Mouse (Mus musculus): ENCODE measurements around the gene Zmynd10. TPM values are rescaled to one million over a fixed set of nuclear protein-coding genes. Genes with fewer than 3 reads are reported as not detected.
A peak's percentile ranks its signal among the peaks of the same experiment; 100 is the strongest.

Zmynd10 gene
- total RNA-seq, 2 experiments from 2014 or later = not detected

DNA sequence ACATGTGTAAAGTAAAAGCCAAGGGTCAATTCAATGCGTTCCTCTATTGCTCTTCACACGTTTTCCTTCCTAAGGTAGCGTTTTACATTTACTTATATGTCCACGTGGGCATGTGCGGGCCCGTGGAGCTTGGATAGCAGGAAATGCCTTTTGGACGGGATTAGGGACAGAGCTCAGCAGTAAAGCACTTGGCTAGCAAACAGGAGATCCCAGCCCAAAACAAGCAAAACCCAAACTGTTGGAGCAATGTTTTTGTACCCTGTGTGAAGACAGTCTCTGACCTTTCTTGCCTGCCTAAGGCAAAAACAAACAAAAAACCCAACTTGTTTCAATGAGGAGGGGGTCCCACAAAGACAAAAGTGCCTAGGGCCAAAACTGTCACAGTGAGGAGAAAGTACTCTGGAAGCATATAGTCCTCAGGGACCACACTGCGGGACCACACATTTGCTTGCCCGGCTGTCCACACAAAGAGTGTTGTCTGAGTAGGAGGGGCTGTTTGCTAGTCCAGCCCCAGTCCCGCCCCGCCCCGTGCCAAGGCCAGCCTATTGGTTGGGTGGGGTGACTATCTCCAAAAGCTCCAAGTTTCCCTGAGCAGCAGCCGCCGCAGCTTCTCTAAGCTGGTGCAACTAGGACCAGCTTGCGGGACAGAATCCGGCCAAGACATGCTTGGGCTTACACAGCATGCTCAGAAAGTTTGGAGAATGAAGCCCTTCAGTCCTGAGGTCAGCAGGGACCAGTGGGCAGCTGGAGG is 29.4 kb downstream of the Zmynd10 start, which contains the start of gene Hyal1:
TSS of gene Hyal1 (plus strand) at position 571 of the 751 bp plus-strand sequence.
- intact Hi-C loops (cut with DNase I) = no loop called here
- DNase-seq = peak; percentile 76 to 79

DNA sequence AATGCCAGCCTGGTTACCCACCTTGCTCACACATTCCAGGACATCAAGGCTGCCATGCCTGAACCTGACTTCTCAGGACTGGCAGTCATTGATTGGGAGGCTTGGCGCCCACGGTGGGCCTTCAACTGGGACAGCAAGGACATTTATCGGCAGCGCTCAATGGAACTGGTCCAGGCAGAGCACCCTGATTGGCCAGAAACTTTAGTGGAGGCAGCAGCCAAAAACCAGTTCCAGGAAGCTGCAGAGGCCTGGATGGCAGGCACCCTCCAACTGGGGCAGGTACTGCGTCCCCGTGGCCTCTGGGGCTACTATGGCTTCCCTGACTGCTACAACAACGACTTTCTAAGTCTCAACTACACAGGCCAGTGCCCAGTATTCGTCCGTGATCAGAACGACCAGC is 30.8 kb downstream of the Zmynd10 start:
- no peak for DNase-seq
- intact Hi-C loops (cut with DNase I) = no loop called here

DNA sequence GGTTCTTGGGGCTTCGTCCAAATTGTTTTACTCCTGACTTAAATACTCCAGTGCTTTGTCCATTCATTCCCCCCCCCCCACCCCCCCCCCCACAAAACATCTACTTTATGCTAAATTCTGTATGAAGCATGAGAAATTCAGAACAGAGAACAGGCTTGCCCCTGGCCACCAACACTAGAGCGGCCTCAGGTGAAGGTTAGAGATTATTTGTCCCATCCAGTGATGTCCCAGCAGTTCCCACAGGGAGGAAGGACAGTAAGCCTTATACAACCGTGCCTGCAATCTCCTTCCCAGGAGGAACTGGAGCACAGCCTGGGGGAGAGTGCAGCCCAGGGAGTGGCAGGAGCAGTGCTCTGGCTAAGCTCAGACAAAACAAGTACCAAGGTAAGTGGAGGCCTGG is 31.5 kb downstream of the Zmynd10 start, which contains the start of gene Naa80:
TSS of gene Naa80 (plus strand) at position 301 of the 400 bp plus-strand sequence.
- intact Hi-C loops (cut with DNase I) = no loop called here
- no peak for DNase-seq

DNA sequence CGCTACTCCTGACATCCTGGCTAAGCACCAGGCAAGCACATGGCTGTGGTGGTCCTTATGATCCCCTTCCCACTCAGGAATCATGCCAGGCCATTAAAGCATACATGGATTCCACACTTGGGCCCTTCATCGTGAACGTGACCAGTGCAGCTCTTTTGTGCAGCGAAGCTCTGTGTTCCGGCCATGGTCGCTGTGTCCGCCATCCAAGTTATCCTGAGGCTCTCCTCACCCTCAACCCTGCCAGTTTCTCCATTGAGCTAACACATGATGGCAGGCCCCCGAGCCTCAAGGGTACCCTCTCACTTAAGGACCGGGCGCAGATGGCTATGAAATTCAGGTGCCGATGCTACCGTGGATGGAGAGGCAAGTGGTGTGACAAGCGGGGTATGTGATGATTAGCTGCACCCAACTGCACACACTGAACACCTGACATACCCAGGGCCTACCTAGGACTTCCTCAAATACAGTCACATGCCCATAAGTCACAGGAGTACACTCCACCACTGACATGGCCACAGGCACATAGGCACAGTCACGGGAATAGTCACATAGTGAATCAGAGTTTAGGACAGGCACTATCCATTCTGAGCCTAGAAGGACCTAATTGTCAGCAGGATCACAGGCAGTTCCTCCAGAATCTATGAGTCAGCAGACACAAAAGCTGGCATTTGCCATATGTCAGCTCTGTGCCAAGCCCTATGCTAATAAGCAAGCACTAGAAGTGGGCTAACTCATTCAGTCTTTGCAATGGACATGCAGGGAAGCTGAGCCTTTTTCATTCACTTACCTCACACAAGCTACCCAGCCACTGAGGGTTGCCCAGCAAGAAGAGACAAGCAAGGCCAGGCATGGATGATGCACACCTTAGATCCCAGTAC is 32.2 kb downstream of the Zmynd10 start:
- intact Hi-C loops (cut with DNase I) = no loop called here
- no peak for DNase-seq

DNA sequence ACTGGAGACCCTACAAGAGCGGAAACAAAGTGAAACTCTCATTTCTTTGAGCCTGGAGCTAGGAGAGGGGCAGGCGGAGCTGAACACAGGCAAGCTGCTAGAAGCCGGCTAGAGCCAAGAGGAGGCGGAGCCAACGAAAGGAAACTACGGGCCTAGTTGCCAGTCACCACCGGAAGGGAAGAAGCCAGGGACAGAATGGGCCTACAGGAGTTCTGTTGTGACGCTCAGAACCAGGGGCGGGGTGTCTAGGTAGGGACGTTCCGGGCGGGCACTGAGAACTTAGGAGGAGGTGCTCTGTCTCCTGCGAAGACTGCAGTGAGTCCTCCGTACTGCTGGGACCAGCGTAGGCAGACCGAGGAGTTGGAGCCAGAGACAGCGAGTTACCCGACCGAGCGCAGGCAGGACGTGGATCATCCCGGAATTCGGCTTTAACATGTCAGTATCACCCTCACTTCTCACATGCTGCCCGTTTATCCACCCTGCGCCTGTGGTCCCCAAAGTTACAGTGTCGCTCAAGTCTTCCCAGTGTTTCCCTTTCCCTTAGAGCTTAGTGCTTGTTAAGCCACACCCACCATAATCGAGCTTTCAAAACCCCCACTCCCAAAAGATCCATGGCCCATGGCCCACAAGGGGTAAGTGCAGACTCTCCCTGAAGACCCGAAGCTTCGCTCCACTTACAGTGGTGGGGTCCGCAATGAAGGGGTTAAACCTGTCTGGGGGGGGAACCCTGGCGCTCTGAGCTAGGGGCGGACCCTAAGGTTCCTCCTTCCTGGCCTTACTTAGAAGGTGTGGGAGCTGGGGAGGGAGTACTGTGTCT is 33.6 kb downstream of the Zmynd10 start, which contains the start of gene Hyal3:
TSS of gene Hyal3 (plus strand) at position 318 of the 817 bp plus-strand sequence.
- DNase-seq = peak; percentile 87
- intact Hi-C loops (cut with DNase I) = loop anchor here (1.0 kb wide), 1 partner anchor 11 kb away; no protein-coding TSS in a partner anchor

DNA sequence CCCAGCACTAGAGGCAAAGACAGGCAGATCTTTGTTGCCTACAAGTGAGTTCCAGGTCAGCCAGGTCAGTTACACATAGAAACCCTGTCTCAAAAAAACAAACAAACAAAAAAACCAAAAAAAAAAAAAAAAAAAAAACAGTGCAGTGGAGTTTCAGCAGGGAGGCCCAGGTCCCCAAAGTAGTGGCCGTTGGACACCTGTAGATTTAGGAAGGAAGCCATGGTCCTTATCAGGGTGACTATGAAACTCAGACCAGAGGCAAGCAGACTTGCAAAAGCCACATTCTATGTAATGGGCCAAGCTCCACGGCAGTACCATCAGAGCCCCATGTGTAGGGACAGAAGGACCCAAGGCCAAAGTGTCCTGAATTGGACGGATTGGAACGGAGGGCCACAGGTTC is 34.5 kb downstream of the Zmynd10 start:
- DNase-seq = no peak
- intact Hi-C loops (cut with DNase I) = no loop called here

DNA sequence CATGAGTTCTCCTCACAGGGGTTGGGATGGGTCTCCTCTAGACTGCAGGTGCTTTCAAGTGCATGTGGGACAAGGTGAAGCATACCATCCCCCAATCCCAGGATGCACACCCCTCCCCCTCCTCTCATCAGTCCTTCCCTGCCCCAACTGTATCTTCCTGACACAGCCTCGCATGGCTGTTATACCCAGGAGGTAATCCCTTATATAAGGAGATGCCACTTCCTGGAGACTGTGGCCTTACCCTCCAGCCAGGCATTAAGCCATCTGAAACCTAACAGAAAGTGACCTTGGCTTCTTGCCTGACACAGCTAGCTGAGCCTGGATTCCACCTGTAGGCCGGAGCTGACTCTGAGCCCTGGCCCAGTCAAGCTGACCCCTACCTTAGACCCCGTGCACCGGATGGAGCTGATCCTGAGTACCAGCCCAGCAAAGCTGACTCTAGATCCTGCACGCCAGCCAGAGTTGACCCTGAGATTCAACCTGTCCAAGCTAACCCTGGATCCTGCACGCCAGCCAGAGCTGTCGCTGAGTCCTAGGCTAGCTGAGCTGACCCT is 35.5 kb downstream of the Zmynd10 start:
- DNase-seq = no peak
- intact Hi-C loops (cut with DNase I) = no loop called here

DNA sequence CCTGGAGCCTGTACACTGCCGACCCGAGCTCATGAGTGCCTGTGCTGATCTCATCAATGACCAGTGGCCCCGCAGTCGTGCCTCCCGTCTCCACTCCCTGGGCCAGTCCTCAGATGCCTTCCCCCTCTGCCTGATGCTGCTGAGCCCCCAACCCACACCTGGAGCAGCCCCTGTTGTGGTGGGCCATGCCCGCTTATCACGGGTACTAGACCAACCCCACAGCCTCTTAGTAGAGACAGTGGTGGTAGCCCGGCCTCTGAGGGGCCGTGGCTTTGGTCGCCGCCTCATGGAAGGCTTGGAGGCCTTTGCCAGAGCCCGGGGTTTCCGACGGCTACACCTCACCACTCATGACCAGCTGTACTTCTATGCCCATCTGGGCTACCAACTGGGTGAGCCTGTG is 36.1 kb downstream of the Zmynd10 start:
- intact Hi-C loops (cut with DNase I) = no loop called here
- no peak for DNase-seq

DNA sequence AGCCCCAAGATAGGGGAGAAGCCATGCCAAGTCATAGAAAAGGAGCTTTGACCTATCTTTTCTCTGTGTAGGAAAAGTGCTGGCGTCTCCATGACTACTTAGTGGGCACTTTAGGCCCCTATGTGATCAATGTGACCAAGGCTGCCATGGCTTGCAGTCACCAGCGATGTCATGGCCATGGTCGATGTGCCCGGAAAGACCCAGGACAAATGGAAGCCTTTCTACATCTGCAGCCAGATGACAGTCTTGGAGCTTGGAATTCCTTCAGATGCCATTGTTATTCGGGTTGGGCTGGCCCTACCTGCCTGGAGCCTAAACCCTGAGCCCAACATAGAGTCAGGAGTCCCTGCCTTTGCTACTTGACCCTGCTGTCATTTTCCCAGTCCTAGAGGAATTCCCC is 39.4 kb downstream of the Zmynd10 start:
- intact Hi-C loops (cut with DNase I) = no loop called here

DNA sequence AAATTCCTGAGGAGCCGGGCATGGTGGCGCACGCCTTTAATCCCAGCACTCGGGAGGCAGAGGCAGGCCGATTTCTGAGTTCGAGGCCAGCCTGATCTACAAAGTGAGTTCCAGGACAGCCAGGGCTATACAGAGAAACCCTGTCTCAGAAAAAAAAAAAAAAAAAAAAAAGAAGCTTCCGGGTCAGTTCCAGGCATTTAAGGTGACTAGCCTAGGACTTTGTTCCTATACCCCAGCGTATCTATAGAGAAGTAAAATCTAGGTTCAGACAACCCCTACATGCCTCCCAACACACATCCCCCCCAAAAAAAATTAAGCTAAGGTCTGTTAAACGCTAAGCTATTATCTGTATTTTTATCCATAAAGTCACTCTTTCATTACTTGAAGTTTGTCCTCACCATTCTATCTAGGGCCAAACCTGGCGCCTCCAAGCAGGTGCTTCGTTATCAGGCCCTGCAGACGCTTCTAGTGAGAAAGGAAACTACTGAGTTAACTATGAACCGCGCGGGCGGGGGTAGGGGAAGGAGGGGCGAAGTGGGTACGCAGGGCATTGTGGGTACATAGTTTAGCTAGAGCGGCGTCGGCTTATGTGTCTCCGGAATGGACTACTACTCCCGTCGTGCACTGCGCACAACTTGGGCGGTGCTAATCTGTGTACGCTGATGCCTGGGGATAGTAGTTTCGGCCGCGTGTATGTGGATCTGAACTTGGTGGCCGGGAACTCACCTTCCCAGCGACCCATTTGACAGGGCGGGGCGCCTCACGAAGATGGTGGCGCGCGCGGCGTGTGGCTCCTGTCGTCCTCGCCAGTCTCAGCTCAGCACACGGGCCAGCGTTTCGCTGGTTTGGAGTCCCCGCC is 40.1 kb downstream of the Zmynd10 start, which contains the start of gene Ifrd2:
TSS of gene Ifrd2 (plus strand) at position 669 of the 859 bp plus-strand sequence.
- intact Hi-C loops (cut with DNase I) = no loop called here
- peak; percentile 89 to 94 for DNase-seq

More for the DNA sequence above, 39.4 kb downstream of the Zmynd10 start:
- DNase-seq = no peak

DNA sequence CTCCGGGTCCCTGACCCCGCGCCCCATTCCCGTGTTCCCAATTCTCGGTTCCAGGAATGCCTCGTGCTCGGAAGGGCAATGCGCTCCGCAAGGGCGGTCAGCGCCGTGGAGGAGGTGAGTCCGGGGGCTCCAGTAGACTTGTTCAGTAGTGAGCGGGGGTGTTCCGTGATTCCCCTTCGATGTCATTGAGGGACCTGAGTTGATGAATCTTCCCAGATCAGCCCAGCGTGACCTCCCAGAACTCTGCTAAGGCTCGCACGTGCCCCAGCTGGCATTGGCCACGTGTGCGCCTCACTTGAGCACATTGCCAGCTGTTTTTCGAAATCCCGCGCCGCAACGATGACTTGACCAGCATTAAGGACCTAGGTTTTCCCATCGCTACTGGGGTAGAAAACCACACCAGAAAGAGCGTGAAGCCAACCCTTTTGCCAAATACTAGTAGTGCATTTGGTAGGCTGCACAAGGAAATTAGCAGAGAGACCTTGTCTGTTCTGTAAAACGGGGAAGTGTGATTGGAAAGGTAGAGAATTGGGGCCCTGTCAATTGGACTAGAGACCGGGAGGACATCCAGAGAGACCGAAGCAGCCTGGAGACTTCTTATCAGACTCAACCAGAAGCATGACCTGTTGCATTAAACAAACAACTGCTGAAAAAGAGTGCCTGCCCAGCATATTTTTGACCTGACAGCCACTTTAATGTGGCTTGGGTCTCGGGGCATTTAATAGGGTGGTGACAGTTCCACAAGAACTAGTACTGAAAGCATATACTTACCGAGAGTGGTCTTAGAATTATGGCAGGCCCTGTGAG is 40.9 kb downstream of the Zmynd10 start:
- DNase-seq = no peak
- intact Hi-C loops (cut with DNase I) = no loop called here

DNA sequence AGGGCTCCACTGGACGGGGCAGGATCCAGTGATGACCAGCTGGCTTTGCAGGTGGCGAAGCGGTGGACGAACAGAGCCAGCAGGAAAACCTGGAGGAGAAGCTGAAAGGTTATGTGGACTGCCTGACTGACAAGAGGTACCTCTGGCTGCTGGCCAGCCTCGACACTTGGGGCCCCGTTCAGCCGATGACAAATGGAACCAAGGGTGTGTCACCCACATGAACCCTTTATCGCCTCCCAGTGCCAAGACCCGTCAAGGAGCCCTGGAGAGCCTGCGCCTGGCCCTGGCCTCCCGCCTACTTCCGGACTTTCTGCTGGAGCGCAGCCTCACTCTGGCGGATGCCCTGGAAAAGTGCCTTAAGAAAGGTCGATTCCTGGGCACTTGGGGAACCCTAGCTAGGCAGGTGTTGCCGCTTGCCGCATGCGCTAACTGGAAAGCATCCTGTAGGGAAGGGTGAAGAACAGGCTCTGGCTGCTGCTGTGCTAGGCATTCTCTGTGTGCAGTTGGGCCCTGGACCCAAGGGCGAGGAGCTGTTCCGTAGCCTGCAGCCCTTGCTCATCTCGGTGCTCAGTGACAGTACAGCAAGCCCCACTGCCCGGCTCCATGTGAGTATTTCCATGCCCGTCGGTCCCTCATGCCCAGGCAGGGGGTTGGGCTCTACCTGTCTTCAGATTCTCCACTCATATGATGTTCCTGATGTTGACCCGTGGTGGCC is 43.1 kb downstream of the Zmynd10 start:
- intact Hi-C loops (cut with DNase I) = no loop called here
- no peak for DNase-seq

DNA sequence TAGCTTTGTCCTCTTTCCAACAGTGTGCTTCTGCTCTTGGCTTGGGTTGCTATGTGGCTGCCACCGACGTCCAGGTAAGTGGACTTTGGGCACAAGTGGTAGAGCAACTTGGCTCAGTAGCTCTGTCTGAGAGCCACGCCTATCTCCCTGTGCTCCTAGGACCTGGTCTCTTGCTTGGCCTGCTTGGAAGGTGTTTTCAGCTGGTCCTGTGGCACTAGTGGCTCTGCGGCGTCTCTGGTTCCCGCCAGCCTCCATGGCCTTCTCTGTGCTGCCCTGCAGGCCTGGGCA is 43.6 kb downstream of the Zmynd10 start:
- DNase-seq = no peak
- intact Hi-C loops (cut with DNase I) = no loop called here

DNA sequence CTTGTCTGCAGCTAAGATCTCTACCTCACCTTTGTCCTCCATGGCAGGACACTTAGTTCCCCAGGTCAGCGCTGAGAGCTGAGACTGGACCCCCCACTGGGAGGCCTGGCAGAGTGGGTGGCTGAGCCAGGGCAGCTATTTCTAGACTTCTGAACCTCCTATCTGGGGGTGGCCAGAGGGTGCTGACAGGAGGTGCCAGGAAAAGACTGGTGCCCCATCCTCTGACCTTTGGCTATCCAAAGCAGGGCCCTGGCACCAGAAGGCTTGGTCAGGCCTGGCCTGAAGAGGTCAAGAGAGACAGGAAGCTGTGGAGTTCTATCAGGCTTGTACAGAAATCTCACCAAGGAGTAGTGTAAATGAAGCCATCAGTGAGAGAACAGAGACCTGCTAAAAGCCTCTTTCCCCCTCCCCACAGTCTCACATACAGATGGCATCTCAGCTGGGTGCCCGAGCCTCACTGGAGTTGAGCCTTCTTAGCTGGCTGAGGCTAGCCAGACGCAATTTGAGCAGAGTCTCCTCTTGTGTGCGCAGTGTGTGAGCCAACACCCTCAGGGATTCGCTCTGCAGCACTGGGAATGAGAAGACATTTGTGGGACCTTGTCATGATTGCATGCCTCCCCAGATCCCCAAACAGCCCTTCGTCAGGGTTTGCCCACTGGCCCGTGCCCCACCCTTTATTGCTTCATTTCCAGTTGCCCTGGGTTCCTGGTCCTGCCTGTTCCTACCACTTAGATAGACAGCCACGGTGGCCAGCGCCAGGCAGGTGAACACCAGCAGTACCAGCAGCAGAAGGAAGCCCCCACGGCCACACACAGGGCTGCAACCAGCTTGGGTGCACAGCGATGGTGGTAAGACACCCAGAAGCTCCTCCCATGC is 46.2 kb downstream of the Zmynd10 start:
- intact Hi-C loops (cut with DNase I) = no loop called here
- no peak for DNase-seq

DNA sequence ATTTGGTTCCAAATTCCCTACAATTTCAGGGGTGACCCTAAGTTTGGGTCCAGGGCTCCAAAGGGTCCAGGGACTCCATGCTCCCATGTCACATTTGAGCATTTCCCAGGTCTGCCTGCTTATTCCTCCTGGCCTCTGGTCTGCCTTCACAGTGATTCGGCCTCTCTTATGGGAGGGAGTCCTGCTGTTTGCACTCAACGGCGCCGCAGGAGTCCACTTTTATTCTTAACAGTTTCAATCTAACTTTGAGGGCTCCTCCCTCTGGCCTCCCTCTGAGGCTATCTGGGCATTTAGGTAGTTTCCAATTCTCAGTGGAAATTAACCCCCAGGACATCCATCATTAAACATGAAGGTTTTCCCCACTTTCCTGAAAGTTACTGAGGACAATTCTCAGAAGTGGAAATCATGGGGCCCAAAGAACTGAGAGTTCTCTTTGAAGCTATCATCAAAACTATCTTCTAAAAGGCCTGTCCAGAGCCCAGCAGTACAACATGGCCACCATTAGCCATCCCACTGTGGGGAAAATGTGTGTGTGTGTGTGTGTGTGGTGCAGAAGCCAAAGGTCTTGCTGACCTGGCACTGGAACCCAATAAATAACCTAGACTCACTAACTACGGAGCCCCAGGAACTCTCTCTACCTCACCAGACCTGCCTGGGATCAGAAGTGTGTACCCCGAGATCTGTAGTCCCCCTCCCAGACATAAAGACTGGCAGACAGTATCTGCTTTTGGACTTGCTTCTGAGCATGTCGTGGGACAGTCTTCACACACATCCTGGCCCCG is 47.4 kb downstream of the Zmynd10 start:
- intact Hi-C loops (cut with DNase I) = no loop called here
- DNase-seq = no peak

All from heart, postnatal 36 days (tissue).